Mouse (Mus musculus) kidney, postnatal 10 days (tissue): ENCODE results near the gene Gm8180.
"Not testable (repeated sequence)": the region's sequence is repeated elsewhere in the genome, so short reads cannot be mapped to it uniquely, and the experiment has no call there.

ENCODE experiments used
- DNase-seq: peaks from one replicate; pipeline ENCODE4 v3.0.0; 2021; ENCODE audit warnings: mixed read lengths

The Gm8180 gene

DNA sequence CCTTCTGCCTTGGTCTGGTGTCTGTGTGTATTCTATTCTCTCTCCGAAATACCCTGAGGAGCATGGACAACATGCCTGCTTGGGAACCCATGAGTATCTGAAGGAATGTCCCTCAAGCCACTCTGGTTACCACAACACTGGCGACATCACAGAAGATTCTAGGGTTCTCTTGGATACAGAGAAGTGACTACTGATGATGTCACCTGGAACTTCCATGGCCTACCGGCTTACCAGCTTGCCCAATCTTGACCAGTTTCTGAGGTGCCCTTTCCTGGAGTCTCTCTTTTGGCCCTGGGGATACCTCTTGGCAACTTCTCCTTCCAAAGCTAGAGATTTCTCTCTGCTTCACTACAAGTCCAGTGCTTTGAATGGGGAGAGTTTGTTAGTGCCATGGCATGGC lies at the start of gene Gm8180:
Gene Gm8180 (minus strand): TSS at position 101 of the 400 bp plus-strand sequence.
- DNase-seq, result not testable (repeated sequence)

- DNase-seq, result not testable (repeated sequence)
Measured at GRCm38 (mm10) chr14:43830385-43830784, 45.8 kb upstream of the Gm8180 start.

DNA sequence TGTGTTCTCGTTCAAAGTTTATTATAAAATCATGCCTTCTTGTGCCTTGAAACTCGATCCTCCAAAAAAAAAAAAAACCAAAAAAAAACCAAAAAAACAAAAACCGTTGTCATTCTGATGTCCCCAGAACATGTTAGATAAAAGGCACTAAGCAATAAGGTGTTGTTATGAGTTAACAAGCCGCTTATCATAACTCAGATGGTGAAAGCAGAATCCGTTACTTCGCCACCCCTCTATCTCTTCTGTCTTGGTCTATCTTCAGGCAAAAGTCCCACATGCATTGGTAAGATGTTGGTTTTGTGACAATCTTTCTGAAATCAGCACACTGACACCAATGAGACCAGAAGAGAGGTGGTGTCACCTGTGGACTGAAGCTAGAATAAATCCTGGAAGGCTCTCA lies 39.6 kb upstream of the Gm8180 start:
- DNase-seq, result not testable (repeated sequence)

GRCm38 (mm10) chr14:43821869-43822268 lies 37.3 kb upstream of the Gm8180 start:
- DNase-seq, result not testable (repeated sequence)

DNA sequence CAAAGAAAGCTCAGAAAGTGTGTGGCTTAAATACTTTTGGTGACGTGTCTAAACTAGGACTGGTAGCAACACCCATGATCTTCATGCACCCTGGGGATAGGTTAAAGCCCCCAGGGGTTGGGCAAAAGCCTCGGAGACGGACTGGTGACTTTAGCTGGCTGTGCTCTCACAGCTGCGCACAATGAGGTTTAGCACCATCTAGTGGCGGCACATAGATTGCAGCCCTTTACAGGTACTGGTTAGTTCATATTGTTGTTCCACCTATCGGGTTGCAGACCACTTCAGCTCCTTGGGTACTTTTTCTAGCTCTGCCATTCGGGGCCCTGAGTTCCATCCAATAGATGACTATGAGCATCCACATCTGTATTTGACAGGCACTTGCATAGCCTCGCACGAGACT lies 27.9 kb upstream of the Gm8180 start:
- peak; percentile 33 for DNase-seq

DNA sequence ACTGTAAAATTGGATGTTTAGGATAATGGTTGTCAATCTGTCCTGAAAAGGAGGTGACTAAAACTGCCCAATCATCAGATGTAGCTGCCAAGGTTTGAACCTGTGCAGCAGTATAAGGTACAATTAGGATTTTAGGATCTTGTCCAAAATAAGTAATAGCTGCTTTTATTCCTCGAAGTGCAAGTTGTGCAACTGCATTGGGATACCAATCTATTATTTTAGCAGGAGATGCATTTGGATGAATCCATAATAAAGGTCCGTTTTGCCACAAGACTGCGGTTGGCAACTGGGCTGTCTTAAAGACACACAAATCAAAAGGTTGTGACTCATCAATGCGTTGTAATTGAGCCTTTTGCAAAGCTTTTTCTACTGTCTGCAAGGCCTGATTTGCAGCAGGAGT lies 23.6 kb upstream of the Gm8180 start:
- not testable (repeated sequence) for DNase-seq

DNA sequence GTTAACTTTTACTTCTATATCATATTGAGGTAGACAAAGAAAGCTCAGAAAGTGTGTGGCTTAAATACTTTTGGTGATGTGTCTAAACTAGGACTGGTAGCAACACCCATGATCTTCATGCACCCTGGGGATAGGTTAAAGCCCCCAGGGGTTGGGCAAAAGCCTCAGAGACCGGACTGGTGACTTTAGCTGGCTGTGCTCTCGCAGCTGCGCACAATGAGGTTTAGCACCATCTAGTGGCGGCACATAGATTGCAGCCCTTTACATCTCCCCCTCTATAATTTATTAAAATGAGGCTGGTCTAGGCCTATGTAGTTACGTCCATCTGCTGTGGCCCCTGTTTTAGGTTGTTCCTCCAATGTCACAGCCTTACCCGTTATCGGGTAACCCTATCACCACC lies 19.9 kb upstream of the Gm8180 start:
- DNase-seq, result not testable (repeated sequence)

DNA sequence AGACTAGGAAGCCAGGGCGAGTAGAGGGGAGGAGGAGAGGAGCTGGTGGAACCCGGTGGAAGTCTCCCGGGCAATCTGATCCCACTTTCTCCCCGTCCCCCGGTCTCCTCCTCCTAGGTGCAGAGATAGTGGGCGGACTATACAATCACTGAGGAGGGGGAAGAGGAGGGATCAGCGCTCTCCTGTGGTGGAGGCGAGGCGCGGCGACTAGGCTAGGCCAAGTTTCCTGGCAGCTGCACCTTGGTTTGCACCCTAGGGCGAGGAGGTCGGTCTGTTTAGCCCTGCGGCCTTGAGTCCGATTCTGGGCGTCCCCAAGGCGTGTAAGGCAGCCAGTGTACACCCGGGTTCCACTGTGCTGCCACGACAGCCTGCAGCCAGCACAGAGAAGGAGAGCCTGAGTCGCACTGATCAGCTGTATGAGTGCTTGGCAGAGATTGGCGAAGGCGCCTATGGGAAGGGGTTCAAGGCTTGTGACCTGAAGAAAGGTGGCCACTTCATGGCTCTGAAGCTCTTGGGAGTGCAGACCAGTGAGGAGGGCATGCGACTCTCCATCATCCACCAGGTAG lies 12.4 kb upstream of the Gm8180 start:
- DNase-seq, result not testable (repeated sequence)

DNA sequence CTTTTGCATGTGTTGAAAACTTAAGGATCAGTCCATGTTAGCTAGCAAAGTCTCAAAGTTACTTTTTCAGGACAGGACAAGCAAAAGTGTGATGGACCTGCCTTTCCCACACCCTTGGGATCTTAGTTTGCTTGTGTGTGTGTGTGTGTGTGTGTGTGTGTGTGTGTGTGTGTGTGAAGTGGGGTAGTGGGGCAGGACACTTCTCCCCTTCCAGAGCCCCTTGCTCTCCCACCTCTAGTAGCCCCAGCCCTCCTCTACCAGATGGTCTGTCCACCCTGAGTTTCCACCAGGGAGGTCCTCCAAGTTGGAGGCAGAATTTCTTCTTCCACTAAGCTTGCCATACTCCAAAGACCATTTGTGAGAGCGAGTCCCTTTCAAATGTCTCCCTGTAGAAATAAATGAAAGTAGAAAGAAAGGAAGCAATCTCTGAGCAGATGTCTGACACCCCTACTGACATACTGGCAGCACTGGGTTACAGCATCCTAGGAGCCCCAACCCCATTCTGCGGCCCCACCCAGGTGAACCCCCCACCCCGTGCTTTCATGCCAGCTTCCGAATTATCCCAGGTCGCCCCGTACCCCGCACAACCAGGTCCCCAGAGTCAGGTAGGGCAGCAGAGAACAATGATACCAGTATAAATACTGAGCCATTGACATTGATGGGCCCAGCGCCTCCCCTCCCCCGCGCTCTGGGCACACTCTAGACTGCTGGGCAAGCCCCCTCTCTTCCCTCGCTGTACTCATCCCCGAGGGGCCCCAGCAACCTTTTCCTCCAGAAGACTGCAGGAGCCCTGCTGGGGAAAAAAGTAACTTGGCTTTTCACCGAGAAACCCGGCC lies 11.7 kb upstream of the Gm8180 start:
- DNase-seq, result peak; percentile 2

DNA sequence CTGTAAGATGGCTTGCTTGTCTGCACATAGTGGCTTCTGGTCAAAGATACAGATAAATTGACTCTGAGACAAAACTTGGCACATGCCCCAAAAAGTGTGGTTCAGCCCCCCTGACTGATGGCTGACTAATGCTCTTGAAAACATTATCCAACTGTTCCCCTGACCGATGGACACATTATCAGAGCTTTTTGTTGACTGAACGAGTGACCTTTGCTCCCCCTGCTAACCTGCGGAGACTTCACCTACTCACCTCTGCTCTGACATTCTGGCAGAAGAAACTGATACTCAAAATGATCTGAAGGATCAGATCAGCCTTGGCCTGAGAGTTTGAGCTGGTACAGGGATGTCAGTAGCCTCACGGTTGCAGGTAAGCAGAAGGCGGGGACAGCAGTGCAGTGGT lies 9.3 kb upstream of the Gm8180 start:
- peak; percentile 5 for DNase-seq

- DNase-seq, result not testable (repeated sequence)
Measured at GRCm38 (mm10) chr14:43747566-43747965, 37.0 kb downstream of the Gm8180 start, which contains the start of gene Gm6526. Gene Gm6526, plus strand, starts transcription at chr14:43747866.
